Mouse (Mus musculus): ENCODE measurements at regions not wholly inside any gene's neighbourhood (a gene's known extent, or its start where the extent isn't known, plus 50 kb on each side); places are given as distances from the start of the nearest gene placed in this dataset.

DNA sequence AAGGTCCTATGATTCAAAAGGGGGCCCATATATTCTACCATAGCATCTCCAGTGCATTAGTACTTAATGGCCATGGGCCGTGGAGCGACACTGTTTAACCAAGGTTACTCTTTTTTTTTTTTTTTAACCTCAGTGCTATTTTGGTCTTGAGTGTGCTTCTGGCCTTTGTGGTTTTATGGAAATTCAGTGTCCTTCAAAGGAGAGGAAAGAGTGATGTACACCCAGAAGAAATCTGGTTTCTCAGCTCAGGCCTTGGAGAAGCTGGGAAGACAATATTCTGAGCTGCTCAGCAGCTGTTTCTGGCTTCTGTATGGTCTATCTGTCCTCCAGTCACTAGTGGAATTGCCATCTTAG is 91.2 kb upstream of the Pabpc6 start:
- no peak for TF ChIP-seq EP300 (IDR thresholded peaks at IDR 0.05; ENCODE audit: insufficient read depth, low read depth, low read length)
- no peak for TF ChIP-seq POLR2A (IDR thresholded peaks at IDR 0.05; ENCODE audit: insufficient read depth, low read length)
- TF ChIP-seq CTCF (IDR thresholded peaks at IDR 0.05; ENCODE audit: low read depth, low read length), result no peak

Measured in ES-Bruce4 (cell line).